Mouse (Mus musculus) left cerebral cortex, adult 8-10 months (tissue): ENCODE measurements at regions not wholly inside any gene's neighbourhood (a gene's known extent, or its start where the extent isn't known, plus 50 kb on each side); places are given as distances from the start of the nearest gene placed in this dataset.
A peak's percentile ranks its signal among the peaks of the same experiment; 100 is the strongest.

Source experiments
- DNase-seq, 2 experiments: peaks; one replicate each; pipeline ENCODE4 v3.0.0; 2022; ENCODE audit warnings: low spot score in 2 of 2

GRCm38 (mm10) chr4:124086254-124086653 is 168.4 kb upstream of the 4930535I16Rik start:
- DNase-seq, result no peak

GRCm38 (mm10) chr4:124079603-124080002 is 161.8 kb upstream of the 4930535I16Rik start:
- DNase-seq, result no peak

GRCm38 (mm10) chr4:124075551-124075950 is 157.7 kb upstream of the 4930535I16Rik start:
- DNase-seq, result no peak

GRCm38 (mm10) chr4:124073646-124074045 is 155.8 kb upstream of the 4930535I16Rik start:
- no peak for DNase-seq

- DNase-seq, result no peak
Observed at GRCm38 (mm10) chr4:124064601-124065000, 146.8 kb upstream of the 4930535I16Rik start.

- no peak for DNase-seq
Observed at GRCm38 (mm10) chr4:124063269-124064100, 145.7 kb upstream of the 4930535I16Rik start.

- no peak for DNase-seq
Observed at GRCm38 (mm10) chr4:124057607-124058006, 139.8 kb upstream of the 4930535I16Rik start.

- no peak for DNase-seq
Observed at GRCm38 (mm10) chr4:124054240-124054760, 136.5 kb upstream of the 4930535I16Rik start.

GRCm38 (mm10) chr4:124053340-124054038 is 135.7 kb upstream of the 4930535I16Rik start:
- no peak for DNase-seq

- peak in 1 of 2 experiments; percentile 23 for DNase-seq
Observed at GRCm38 (mm10) chr4:124052387-124052786, 134.6 kb upstream of the 4930535I16Rik start.

- no peak for DNase-seq
Observed at GRCm38 (mm10) chr4:124048348-124048831, 130.6 kb upstream of the 4930535I16Rik start.

- no peak for DNase-seq
Observed at GRCm38 (mm10) chr4:124047898-124048297, 130.1 kb upstream of the 4930535I16Rik start.

- no peak for DNase-seq
Observed at GRCm38 (mm10) chr4:124036483-124036882, 118.7 kb upstream of the 4930535I16Rik start.

- no peak for DNase-seq
Observed at GRCm38 (mm10) chr4:124035657-124036061, 117.8 kb upstream of the 4930535I16Rik start.

- peak in 1 of 2 experiments; percentile 7 for DNase-seq
Observed at GRCm38 (mm10) chr4:124035192-124035591, 117.4 kb upstream of the 4930535I16Rik start.

GRCm38 (mm10) chr4:124028061-124028460 is 110.2 kb upstream of the 4930535I16Rik start:
- DNase-seq, result no peak

GRCm38 (mm10) chr4:124016401-124016800 is 98.6 kb upstream of the 4930535I16Rik start:
- DNase-seq, result no peak

- no peak for DNase-seq
Observed at GRCm38 (mm10) chr4:124015323-124015722, 97.5 kb upstream of the 4930535I16Rik start.

- DNase-seq, result no peak
Observed at GRCm38 (mm10) chr4:124012406-124012805, 94.6 kb upstream of the 4930535I16Rik start.

- no peak for DNase-seq
Observed at GRCm38 (mm10) chr4:124008725-124009124, 90.9 kb upstream of the 4930535I16Rik start.

GRCm38 (mm10) chr4:124005626-124006315 is 87.9 kb upstream of the 4930535I16Rik start:
- no peak for DNase-seq
